Mouse (Mus musculus) liver, adult 2 months (tissue): ENCODE results near the gene Smim23. TPM values are rescaled to one million over a fixed set of nuclear protein-coding genes. Genes with fewer than 3 reads are reported as not detected.

Source experiments
- DNase-seq: peaks from one replicate; pipeline ENCODE4 v3.0.0-alpha.2; 2011; ENCODE audit warnings: low read depth, low spot score; ENCODE audit errors: extremely low read depth
- H3K27ac ChIP-seq: fragments of 200-500 bp; replicated peaks from 2 replicates; pipeline ENCODE4 v1.5.1; 2012; ENCODE audit warnings: low read depth, mild to moderate bottlenecking, control low read depth, inconsistent platforms, low read length; ENCODE audit not compliant: insufficient read depth
- H3K27me3 ChIP-seq: fragments of 200-500 bp; 2 replicates; pipeline ENCODE4 v1.6.1; 2012; ENCODE audit warnings: mild to moderate bottlenecking, moderate library complexity, low read length, inconsistent platforms; ENCODE audit not compliant: control insufficient read depth, insufficient read depth
- H3K36me3 ChIP-seq: fragments of 200-500 bp; 2 replicates; pipeline ENCODE4 v1.6.1; 2012; ENCODE audit warnings: low read length, inconsistent platforms; ENCODE audit not compliant: control insufficient read depth, insufficient read depth
- H3K4me1 ChIP-seq: fragments of 200-500 bp; 2 replicates; pipeline ENCODE4 v1.6.1; 2011; ENCODE audit warnings: low read length; ENCODE audit not compliant: control insufficient read depth, insufficient read depth
- H3K4me3 ChIP-seq: fragments of 200-500 bp; 2 replicates; pipeline ENCODE4 v1.5.1; 2011; ENCODE audit warnings: low read depth, mild to moderate bottlenecking, control low read depth, low read length, moderate library complexity; ENCODE audit not compliant: insufficient read depth
- H3K79me2 ChIP-seq: fragments of 200-500 bp; 2 replicates; pipeline ENCODE4 v1.6.1; 2012; ENCODE audit warnings: inconsistent platforms, mild to moderate bottlenecking, low read length, moderate library complexity; ENCODE audit not compliant: control insufficient read depth, insufficient read depth
- H3K9ac ChIP-seq: fragments of 200-500 bp; 2 replicates; pipeline ENCODE4 v1.6.1; 2012; ENCODE audit warnings: low read depth, mild to moderate bottlenecking, control low read depth, inconsistent platforms, low read length
- CTCF ChIP-seq: fragments of 200-500 bp; IDR thresholded peaks from 2 replicates; pipeline ENCODE4 v1.5.1; 2011; ENCODE audit warnings: low read depth, low read length, control low read depth
- POLR2A ChIP-seq: fragments of 200-500 bp; IDR thresholded peaks from 2 replicates; pipeline ENCODE4 v1.6.1; 2011; ENCODE audit warnings: low read length, control low read depth; ENCODE audit not compliant: insufficient read depth; ENCODE audit errors: extremely low read depth
- WGBS: fragments of 180-500 bp; shearing (Covaris S2); methylation state at CpG from one replicate; pipeline ENCODE4 v1.1.7; 2018; 5-methylcytosine and 5-hydroxymethylcytosine counted together
- polyA plus RNA-seq: library from polyadenylated mRNA; depleted of rRNA; stranded (reverse); fragments of >200 nt; gene quantifications from 2 replicates; pipeline ENCODE4 v1.2.3, GENCODE M21; 2012
- total RNA-seq: library from RNA; depleted of rRNA; stranded (reverse); fragments of >200 nt; gene quantifications from 2 replicates; pipeline ENCODE4 v1.2.3, GENCODE M21; 2014

Smim23 gene
- total and polyA plus RNA-seq, 2 experiments: not detected

GRCm38 (mm10) chr11:32786201-32786600 lies 38.2 kb downstream of the Smim23 start:
- no peak for DNase-seq
- Histone ChIP-seq H3K27ac (no peak overlapping the region), H3K36me3 (no peaks in the 10 kb centered on the region), H3K79me2 (no peaks in the 10 kb centered on the region), H3K4me1 (no peaks in the 10 kb centered on the region), H3K27me3 (no peaks in the 10 kb centered on the region), H3K9ac (no peak overlapping the region), H3K4me3 (no peak overlapping the region)
- no peak for TF ChIP-seq CTCF
- TF ChIP-seq POLR2A: no peak
- WGBS: 79% methylated on average over 5 of the region's 5 CpGs

- no peak for TF ChIP-seq POLR2A
- no peak for TF ChIP-seq CTCF
- Histone ChIP-seq H3K4me1 (no peaks in the 10 kb centered on the region), H3K9ac (no peak overlapping the region), H3K36me3 (no peaks in the 10 kb centered on the region), H3K27me3 (no peaks in the 10 kb centered on the region), H3K79me2 (no peaks in the 10 kb centered on the region), H3K4me3 (no peak overlapping the region), H3K27ac (no peak overlapping the region)
- DNase-seq: no peak
- 78% methylated on average over 6 of the region's 6 CpGs for WGBS
Measured at GRCm38 (mm10) chr11:32785591-32786147, 38.7 kb downstream of the Smim23 start.

- 56% methylated on average over 3 of the region's 3 CpGs for WGBS
- no peak overlapping the region for H3K27ac ChIP-seq
- no peak for TF ChIP-seq CTCF
- TF ChIP-seq POLR2A: no peak
- DNase-seq: no peak
- no peaks in the 10 kb centered on the region for H3K36me3 ChIP-seq
- no peaks in the 10 kb centered on the region for H3K79me2 ChIP-seq
- no peaks in the 10 kb centered on the region for H3K27me3 ChIP-seq
- H3K4me3 ChIP-seq: no peak overlapping the region
- no peaks in the 10 kb centered on the region for H3K4me1 ChIP-seq
- H3K9ac ChIP-seq: no peak overlapping the region
Measured at GRCm38 (mm10) chr11:32782724-32783123, 41.7 kb downstream of the Smim23 start.

- no peak overlapping the region for H3K27ac ChIP-seq
- DNase-seq: no peak
- no peaks in the 10 kb centered on the region for H3K4me1 ChIP-seq
- H3K36me3 ChIP-seq: no peaks in the 10 kb centered on the region
- no peaks in the 10 kb centered on the region for H3K27me3 ChIP-seq
- no peaks in the 10 kb centered on the region for H3K79me2 ChIP-seq
- WGBS: 49% methylated on average over 2 of the region's 2 CpGs
- H3K9ac ChIP-seq: no peak overlapping the region
- TF ChIP-seq CTCF (no peak), POLR2A (no peak)
- no peak overlapping the region for H3K4me3 ChIP-seq
Measured at GRCm38 (mm10) chr11:32781633-32782404, 42.6 kb downstream of the Smim23 start.

GRCm38 (mm10) chr11:32780747-32781536 lies 43.5 kb downstream of the Smim23 start:
- Histone ChIP-seq H3K79me2 (no peaks in the 10 kb centered on the region), H3K27ac (no peak overlapping the region), H3K4me1 (no peaks in the 10 kb centered on the region), H3K4me3 (no peak overlapping the region), H3K27me3 (no peaks in the 10 kb centered on the region), H3K9ac (no peak overlapping the region), H3K36me3 (no peaks in the 10 kb centered on the region)
- 61% methylated on average over 11 of the region's 11 CpGs for WGBS
- DNase-seq: no peak
- TF ChIP-seq POLR2A: no peak
